Mouse (Mus musculus) intestine, embryonic 16.5 days (tissue): ENCODE results near the gene Olfr229. TPM values are rescaled to one million over a fixed set of nuclear protein-coding genes. Genes with fewer than 3 reads are reported as not detected.
"Not testable (repeated sequence)": the region's sequence is repeated elsewhere in the genome, so short reads cannot be mapped to it uniquely, and the experiment has no call there.

Experiments
- ATAC-seq: fragments of 200-750 bp; cut with Nextera tagmentation; 2 replicates; pipeline ENCODE4 v1.8.0; 2017; ENCODE audit warnings: moderate TSS enrichment, moderate library complexity
- H3K27ac ChIP-seq: fragments of 300-500 bp; sonication (generic); 2 replicates; pipeline ENCODE4 v1.5.1; 2014; ENCODE audit warnings: mild to moderate bottlenecking, low read length
- H3K27me3 ChIP-seq: fragments of 300-500 bp; sonication (generic); replicated peaks from 2 replicates; pipeline ENCODE4 v1.6.1; 2014; ENCODE audit warnings: low read length, control low read depth, mixed read lengths; ENCODE audit not compliant: control insufficient read depth, insufficient read depth
- H3K36me3 ChIP-seq: fragments of 300-500 bp; sonication (generic); 2 replicates; pipeline ENCODE4 v1.6.1; 2014; ENCODE audit warnings: low read length, control low read depth; ENCODE audit not compliant: control insufficient read depth, insufficient read depth
- H3K4me1 ChIP-seq: fragments of 300-500 bp; sonication (generic); 2 replicates; pipeline ENCODE4 v1.6.1; 2014; ENCODE audit warnings: low read length, control low read depth, mixed read lengths; ENCODE audit not compliant: control insufficient read depth, insufficient read depth
- H3K4me2 ChIP-seq: fragments of 300-500 bp; sonication (generic); 2 replicates; pipeline ENCODE4 v1.6.1; 2014; ENCODE audit warnings: low read depth, low read length, control low read depth
- H3K4me3 ChIP-seq: fragments of 300-500 bp; sonication (generic); 2 replicates; pipeline ENCODE4 v1.5.1; 2014; ENCODE audit warnings: mild to moderate bottlenecking, low read length
- H3K9ac ChIP-seq: fragments of 300-500 bp; sonication (generic); 2 replicates; pipeline ENCODE4 v1.6.1; 2014; ENCODE audit warnings: low read depth, low read length
- H3K9me3 ChIP-seq: fragments of 300-500 bp; sonication (generic); 2 replicates; pipeline ENCODE4 v1.6.1; 2016; ENCODE audit warnings: low read length, control low read depth; ENCODE audit not compliant: control insufficient read depth
- WGBS: fragments of 180-500 bp; shearing (Covaris S2); extraction: QIAGEN DNeasy Blood & Tissue Kit; methylation state at CpG from one replicate; pipeline ENCODE4 v1.1.7; 2014; 5-methylcytosine and 5-hydroxymethylcytosine counted together
- polyA plus RNA-seq: library from polyadenylated mRNA; unstranded; fragments of >200 nt; fragmentation: Nextera tagmentation; extraction: Ambion mirVana; gene quantifications from 2 replicates; pipeline ENCODE4 v1.2.1, GENCODE M21; 2015

Gene Olfr229
- polyA plus RNA-seq, 1 experiment from 2014 or later: not detected

DNA sequence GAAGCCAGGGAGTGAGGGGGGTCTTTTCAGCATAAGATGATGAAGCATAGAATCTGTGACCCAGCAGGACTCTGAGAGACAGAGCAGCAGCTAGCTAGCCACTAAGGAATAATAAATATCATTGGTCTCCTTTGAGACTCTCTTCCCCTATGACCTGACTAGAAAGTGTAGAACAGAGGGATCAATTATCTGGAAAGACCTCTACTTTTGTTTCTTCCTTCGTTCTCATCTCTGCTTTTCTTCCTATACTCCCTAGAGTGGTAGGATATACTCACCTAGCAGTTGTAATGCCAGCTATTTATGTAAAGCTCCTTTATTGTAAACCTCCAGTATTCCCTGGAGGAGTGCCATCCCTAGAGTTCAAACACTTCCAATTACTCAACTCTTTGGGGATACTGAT lies 44.8 kb downstream of the Olfr229 start, which contains the start of gene Olfr975:
Gene Olfr975 (minus strand): TSS at position 101 of the 400 bp plus-strand sequence.
- no peaks in the 10 kb centered on the region for H3K27me3 ChIP-seq
- H3K36me3 ChIP-seq: no peaks in the 10 kb centered on the region
- ATAC-seq: no peak
- H3K4me2 ChIP-seq: no peak within 1 kb of the TSS
- 77% methylated on average over 1 of the region's 1 CpGs for WGBS
- H3K9ac ChIP-seq: no peak within 1 kb of the TSS
- no peaks in the 10 kb centered on the region for H3K9me3 ChIP-seq
- H3K4me3 ChIP-seq: no peak within 1 kb of the TSS
- H3K27ac ChIP-seq: no peak within 1 kb of the TSS
- no peaks in the 10 kb centered on the region for H3K4me1 ChIP-seq

DNA sequence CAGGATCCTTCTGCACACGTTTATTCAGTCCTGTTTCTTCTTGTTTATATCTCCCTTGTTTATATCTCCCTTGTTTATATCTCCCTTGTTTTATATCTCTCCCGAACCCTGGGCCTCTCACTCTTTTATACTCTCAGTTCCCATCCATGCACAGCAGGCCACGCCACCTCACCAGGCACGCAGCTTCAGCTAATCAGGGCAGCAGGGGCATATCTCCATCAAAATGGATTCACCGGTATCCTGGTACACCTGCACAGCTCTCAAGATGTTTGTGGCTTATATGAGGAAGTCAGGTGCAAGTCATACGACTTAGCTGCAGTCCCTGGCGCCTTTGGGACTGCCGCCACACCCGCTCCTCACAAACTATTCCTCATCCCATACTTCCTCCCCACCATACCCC lies 53.9 kb downstream of the Olfr229 start, which contains the start of gene Olfr976:
Gene Olfr976 (minus strand): TSS at position 101 of the 400 bp plus-strand sequence.
- 71% methylated on average over 6 of the region's 9 CpGs for WGBS
- H3K36me3 ChIP-seq, H3K4me2 ChIP-seq, H3K27me3 ChIP-seq, H3K9ac ChIP-seq, ATAC-seq, H3K9me3 ChIP-seq, H3K4me1 ChIP-seq, H3K27ac ChIP-seq, H3K4me3 ChIP-seq: not testable (repeated sequence)

Other genes with a start within 250 kb of the Olfr229 start
- gene Olfr963, start 240.1 kb upstream of the Olfr229 start, polyA plus RNA-seq: not detected in 2 replicates
- not detected in 2 replicates for gene Olfr149, start 200.2 kb upstream of the Olfr229 start, polyA plus RNA-seq
- not detected in 2 replicates for gene Olfr965, start 196.0 kb upstream of the Olfr229 start, polyA plus RNA-seq
- not detected in 2 replicates for gene Olfr150, start 176.4 kb upstream of the Olfr229 start, polyA plus RNA-seq
- gene Olfr967, start 161.1 kb upstream of the Olfr229 start, polyA plus RNA-seq: not detected in 2 replicates
- gene Olfr968, start 124.1 kb upstream of the Olfr229 start, polyA plus RNA-seq: not detected in 2 replicates
- not detected in 2 replicates for gene Olfr969, start 116.4 kb upstream of the Olfr229 start, polyA plus RNA-seq
- not detected in 2 replicates for gene Olfr970, start 98.5 kb upstream of the Olfr229 start, polyA plus RNA-seq
- not detected in 2 replicates for gene Olfr971, start 70.5 kb upstream of the Olfr229 start, polyA plus RNA-seq
- not detected in 2 replicates for gene Olfr972, start 40.9 kb upstream of the Olfr229 start, polyA plus RNA-seq
- not detected in 2 replicates for gene Olfr974, start 30.2 kb downstream of the Olfr229 start, polyA plus RNA-seq
- not detected in 2 replicates for gene Olfr975, start 44.7 kb downstream of the Olfr229 start, polyA plus RNA-seq
- gene Olfr976, start 53.8 kb downstream of the Olfr229 start, polyA plus RNA-seq: not detected in 2 replicates
- not detected in 2 replicates for gene Olfr978, start 84.8 kb downstream of the Olfr229 start, polyA plus RNA-seq
- not detected in 2 replicates for gene Olfr979, start 96.1 kb downstream of the Olfr229 start, polyA plus RNA-seq
- gene Olfr980, start 102.2 kb downstream of the Olfr229 start, polyA plus RNA-seq: not detected in 2 replicates
- not detected in 2 replicates for gene Olfr981, start 114.1 kb downstream of the Olfr229 start, polyA plus RNA-seq
- not detected in 2 replicates for gene Olfr982, start 166.5 kb downstream of the Olfr229 start, polyA plus RNA-seq
- not detected in 2 replicates for gene Olfr983, start 186.3 kb downstream of the Olfr229 start, polyA plus RNA-seq
- not detected in 2 replicates for gene Olfr984, start 206.9 kb downstream of the Olfr229 start, polyA plus RNA-seq
- gene Olfr985, start 222.8 kb downstream of the Olfr229 start, polyA plus RNA-seq: not detected in 2 replicates
- not detected in 2 replicates for gene Tmem225, start 240.8 kb downstream of the Olfr229 start, polyA plus RNA-seq